Mouse (Mus musculus) ES-Bruce4 (cell line): ENCODE data around the gene Gm10490. TPM values are rescaled to one million over a fixed set of nuclear protein-coding genes. Genes with fewer than 3 reads are reported as not detected.
"Not testable (repeated sequence)": the region's sequence is repeated elsewhere in the genome, so short reads cannot be mapped to it uniquely, and the experiment has no call there.

ENCODE experiments used
- H3K27ac ChIP-seq: 2 replicates; pipeline ENCODE4 v1.5.1; 2012; ENCODE audit warnings: low read length, inconsistent platforms; ENCODE audit not compliant: insufficient read depth
- H3K27me3 ChIP-seq: 2 replicates; pipeline ENCODE4 v1.6.1; 2012; ENCODE audit warnings: mild to moderate bottlenecking, low read length, inconsistent platforms; ENCODE audit not compliant: control insufficient read depth, poor library complexity, insufficient read depth, severe bottlenecking
- H3K36me3 ChIP-seq: 2 replicates; pipeline ENCODE4 v1.6.1; 2012; ENCODE audit warnings: inconsistent platforms, mild to moderate bottlenecking, low read length, moderate library complexity; ENCODE audit not compliant: control insufficient read depth, poor library complexity, insufficient read depth, severe bottlenecking
- H3K4me1 ChIP-seq: one replicate; pipeline ENCODE4 v1.8.1; 2011; ENCODE audit warnings: low read length; ENCODE audit not compliant: control insufficient read depth, insufficient read depth
- H3K4me3 ChIP-seq: 2 replicates; pipeline ENCODE4 v1.5.1; 2011; ENCODE audit warnings: low read depth, mild to moderate bottlenecking, low read length
- H3K9ac ChIP-seq: 2 replicates; pipeline ENCODE4 v1.6.1; 2012; ENCODE audit warnings: low read depth, mild to moderate bottlenecking, inconsistent platforms; ENCODE audit not compliant: poor library complexity, severe bottlenecking
- H3K9me3 ChIP-seq: replicated peaks from 2 replicates; pipeline ENCODE4 v1.6.1; 2012; ENCODE audit warnings: mild to moderate bottlenecking, low read length, inconsistent platforms; ENCODE audit not compliant: control insufficient read depth, poor library complexity, insufficient read depth, severe bottlenecking
- CTCF ChIP-seq: IDR thresholded peaks from one replicate; pipeline ENCODE4 v1.8.1; 2011; ENCODE audit warnings: low read depth, low read length
- EP300 ChIP-seq: IDR thresholded peaks from 2 replicates; pipeline ENCODE4 v1.6.1; 2011; ENCODE audit warnings: low read depth, low read length; ENCODE audit not compliant: insufficient read depth
- POLR2A ChIP-seq: IDR thresholded peaks from one replicate; pipeline ENCODE4 v1.8.1; 2011; ENCODE audit warnings: low read length; ENCODE audit not compliant: insufficient read depth
- polyA plus RNA-seq: library from polyadenylated mRNA; stranded (reverse); fragments of >200 nt; gene quantifications from 2 replicates; pipeline ENCODE4 v1.2.4, GENCODE M21; 2011; ENCODE audit warnings: low read depth; ENCODE audit not compliant: missing spikeins, insufficient read depth, insufficient read length

Gene Gm10490
- polyA plus RNA-seq, 1 experiment, result not detected

DNA sequence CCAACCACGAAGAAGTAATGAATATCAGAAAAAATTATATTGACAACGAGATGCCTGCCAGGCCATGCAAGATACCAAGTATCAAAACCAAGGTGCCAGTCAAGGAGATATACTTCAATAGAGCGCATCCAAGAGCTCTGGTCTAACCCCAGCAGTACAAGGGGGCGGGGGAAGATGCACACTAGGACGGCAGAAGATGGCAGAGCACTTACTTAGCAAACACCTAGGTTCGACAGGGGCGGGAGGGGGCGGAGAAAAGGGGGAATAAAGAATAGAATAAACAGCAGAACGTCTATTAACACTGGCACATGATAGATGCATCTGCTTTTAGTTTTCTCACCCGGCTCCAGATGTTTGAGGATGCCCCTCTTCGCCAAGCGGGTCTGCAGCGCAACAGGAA is 11.1 kb upstream of the Gm10490 start:
- Histone ChIP-seq H3K4me3 (peak overlapping the region; percentile 87), H3K4me1 (no peaks in the 10 kb centered on the region), H3K27me3 (no peaks in the 10 kb centered on the region), H3K27ac (no peak overlapping the region), H3K9ac (peak overlapping the region; percentile 72), H3K9me3 (no peaks in the 10 kb centered on the region), H3K36me3 (peaks cover 6% of the 10 kb centered on the region; the same call in 1 of the 2 replicates)
- TF ChIP-seq POLR2A (no peak), CTCF (no peak), EP300 (no peak)

DNA sequence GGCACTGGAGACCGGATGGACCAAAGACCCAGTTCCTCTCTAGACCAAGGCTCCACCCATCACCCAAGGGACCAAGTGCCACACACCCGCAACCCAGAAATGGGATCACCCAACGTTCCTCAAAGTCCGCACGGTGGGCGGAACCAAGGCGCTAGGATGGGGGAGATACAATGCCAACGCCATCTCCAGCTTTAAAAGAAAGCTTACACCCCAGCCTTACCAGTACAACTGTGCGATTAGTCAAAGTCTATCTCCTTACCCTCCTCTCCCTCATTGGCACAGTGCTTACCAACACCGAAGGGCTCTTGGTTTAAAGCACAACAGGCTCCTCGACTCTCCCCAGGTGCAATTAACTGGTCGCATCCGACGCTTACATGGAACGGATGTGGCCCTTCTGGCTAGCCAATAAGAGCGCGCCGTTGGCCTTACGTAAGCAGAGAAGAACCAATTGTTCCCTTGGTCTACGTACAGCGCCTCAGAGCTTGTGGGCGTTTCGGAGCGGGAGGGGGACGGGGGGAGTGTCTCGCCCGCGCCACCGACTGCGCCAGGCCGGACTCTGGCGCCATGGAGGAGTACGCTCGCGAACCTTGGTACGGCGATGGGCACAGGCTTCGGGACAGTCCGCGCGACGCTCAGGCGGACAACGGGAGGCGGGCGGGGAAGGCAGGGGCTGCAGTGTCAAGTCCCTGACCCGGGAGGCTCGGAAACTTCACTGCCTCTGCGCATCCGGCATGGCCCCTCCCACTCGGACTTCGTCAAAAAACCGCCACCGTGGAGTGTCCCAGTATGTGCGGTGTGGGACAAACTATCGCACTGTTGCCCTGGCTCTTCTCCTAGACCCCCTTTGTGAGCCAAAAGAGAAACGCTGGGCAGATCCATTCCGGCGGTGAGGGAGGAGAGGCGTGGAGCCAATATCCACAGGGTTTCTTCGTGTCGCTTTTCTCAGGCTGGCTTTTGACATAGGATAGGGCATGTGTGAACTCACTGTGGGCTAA is 10.2 kb upstream of the Gm10490 start, which contains the start of the genes Pqbp1 and Timm17b:
TSS of gene Pqbp1 (minus strand) at position 390 of the 995 bp plus-strand sequence.
TSS of gene Timm17b (plus strand) at position 478 of the 995 bp plus-strand sequence.
- Histone ChIP-seq H3K9ac (peak within 1 kb of the TSS; percentile 72), H3K27me3 (no peaks in the 10 kb centered on the region), H3K27ac (peak within 1 kb of the TSS; percentile 81; the same call in 1 of the 2 replicates), H3K9me3 (no peaks in the 10 kb centered on the region), H3K4me3 (peak within 1 kb of the TSS; percentile 95), H3K4me1 (no peaks in the 10 kb centered on the region), H3K36me3 (peaks cover 3% of the 10 kb centered on the region; the same call in 1 of the 2 replicates)
- TF ChIP-seq CTCF (no peak), EP300 (no peak), POLR2A (no peak)

GRCm38 (mm10) chrX:7904441-7904840 is 4.9 kb upstream of the Gm10490 start:
- no peaks in the 10 kb centered on the region for H3K36me3 ChIP-seq
- no peak overlapping the region for H3K27ac ChIP-seq
- H3K4me3 ChIP-seq, result no peak overlapping the region
- TF ChIP-seq CTCF, result no peak
- no peak for TF ChIP-seq EP300
- TF ChIP-seq POLR2A, result no peak
- no peak overlapping the region for H3K9ac ChIP-seq
- H3K27me3 ChIP-seq, result no peaks in the 10 kb centered on the region
- H3K9me3 ChIP-seq, result no peaks in the 10 kb centered on the region
- H3K4me1 ChIP-seq, result no peaks in the 10 kb centered on the region

- no peaks in the 10 kb centered on the region for H3K27me3 ChIP-seq
- H3K4me1 ChIP-seq, result no peaks in the 10 kb centered on the region
- H3K4me3 ChIP-seq, result no peak within 1 kb of the TSS
- no peaks in the 10 kb centered on the region for H3K36me3 ChIP-seq
- TF ChIP-seq CTCF, result no peak
- TF ChIP-seq EP300, result no peak
- TF ChIP-seq POLR2A, result no peak
- no peaks in the 10 kb centered on the region for H3K9me3 ChIP-seq
- no peak within 1 kb of the TSS for H3K9ac ChIP-seq
- no peak within 1 kb of the TSS for H3K27ac ChIP-seq
These were observed 1.6 kb upstream of the Gm10490 start, which contains the start of gene Gm10491 for GRCm38 (mm10) chrX:7907735-7908134. Gm10491 (minus strand) TSS chrX:7907835.

DNA sequence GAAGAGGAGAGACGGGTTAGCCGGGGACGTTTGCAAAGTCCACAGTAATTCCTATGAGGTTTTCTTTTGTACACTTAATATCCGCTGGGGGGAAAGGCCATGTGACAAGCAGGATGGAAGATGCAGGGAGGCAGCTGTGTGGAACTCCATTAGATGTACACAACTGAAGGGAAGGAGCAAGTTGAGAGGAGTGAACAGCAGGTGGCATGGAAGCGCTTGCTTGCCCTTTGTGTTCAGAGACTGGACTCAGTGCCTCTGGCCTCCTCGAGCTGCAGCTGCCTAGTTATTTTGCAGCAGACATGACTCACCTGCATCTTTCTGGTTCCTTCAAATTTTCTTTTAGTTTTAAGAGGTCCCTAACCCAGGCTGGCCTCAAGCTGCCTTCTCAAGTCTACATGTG is 1.1 kb downstream of the Gm10490 start:
- H3K36me3 ChIP-seq, result no peaks in the 10 kb centered on the region
- no peak overlapping the region for H3K9ac ChIP-seq
- no peaks in the 10 kb centered on the region for H3K9me3 ChIP-seq
- TF ChIP-seq POLR2A, result no peak
- no peak for TF ChIP-seq CTCF
- no peak for TF ChIP-seq EP300
- no peak overlapping the region for H3K27ac ChIP-seq
- no peaks in the 10 kb centered on the region for H3K4me1 ChIP-seq
- no peaks in the 10 kb centered on the region for H3K27me3 ChIP-seq
- no peak overlapping the region for H3K4me3 ChIP-seq

DNA sequence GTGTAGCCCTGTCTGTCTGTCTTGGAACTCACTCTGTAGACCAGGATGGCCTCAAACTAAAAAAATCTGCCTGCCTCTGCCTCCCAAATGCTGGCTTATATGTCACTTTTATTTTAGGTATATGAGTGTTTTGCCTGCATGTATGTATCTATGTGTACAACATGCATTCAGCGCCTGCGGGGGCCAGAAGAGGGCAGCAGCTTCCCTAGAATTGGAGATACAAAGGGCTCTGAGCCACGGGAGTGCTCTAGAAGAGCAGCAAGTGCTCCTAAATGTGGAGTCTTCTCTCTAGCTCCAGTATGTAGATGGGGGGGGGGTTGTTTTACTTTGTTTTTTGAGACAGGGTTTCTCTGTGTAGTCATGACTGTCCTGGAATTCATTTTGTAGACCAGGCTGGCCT is 6.3 kb downstream of the Gm10490 start:
- H3K36me3 ChIP-seq, H3K27ac ChIP-seq, H3K9ac ChIP-seq, H3K4me3 ChIP-seq, H3K4me1 ChIP-seq, H3K27me3 ChIP-seq, H3K9me3 ChIP-seq: not testable (repeated sequence)
